Mouse (Mus musculus) liver, embryonic 16.5 days (tissue): Measurements from ENCODE around the gene Pacsin1. TPM values are rescaled to one million over a fixed set of nuclear protein-coding genes. Genes with fewer than 3 reads are reported as not detected.

ENCODE experiments used
- ATAC-seq: fragments of 200-750 bp; cut with Nextera tagmentation; 2 replicates; pipeline ENCODE4 v1.8.0; 2017; ENCODE audit warnings: low read depth, mild to moderate bottlenecking, moderate number of reproducible peaks, moderate library complexity
- H3K27ac ChIP-seq: fragments of 300-500 bp; sonication (generic); 2 replicates; pipeline ENCODE4 v1.5.1; 2014; ENCODE audit warnings: mild to moderate bottlenecking, low read length
- H3K27me3 ChIP-seq: fragments of 300-500 bp; sonication (generic); 2 replicates; pipeline ENCODE4 v1.6.1; 2014; ENCODE audit warnings: low read depth, low read length, mixed read lengths; ENCODE audit not compliant: control insufficient read depth, insufficient read depth
- H3K36me3 ChIP-seq: fragments of 300-500 bp; sonication (generic); 2 replicates; pipeline ENCODE4 v1.6.1; 2014; ENCODE audit warnings: mild to moderate bottlenecking; ENCODE audit not compliant: control insufficient read depth, insufficient read depth
- H3K4me1 ChIP-seq: fragments of 300-500 bp; sonication (generic); 2 replicates; pipeline ENCODE4 v1.6.1; 2014; ENCODE audit warnings: low read depth, low read length, mixed read lengths; ENCODE audit not compliant: control insufficient read depth
- H3K4me2 ChIP-seq: fragments of 300-500 bp; sonication (generic); 2 replicates; pipeline ENCODE4 v1.6.1; 2014; ENCODE audit warnings: low read depth, low read length, mixed read lengths
- H3K4me3 ChIP-seq: fragments of 300-500 bp; sonication (generic); 2 replicates; pipeline ENCODE4 v1.5.1; 2014; ENCODE audit warnings: low read depth, mild to moderate bottlenecking, low read length
- H3K9ac ChIP-seq: fragments of 300-500 bp; sonication (generic); 2 replicates; pipeline ENCODE4 v1.6.1; 2014; ENCODE audit warnings: low read depth, low read length
- H3K9me3 ChIP-seq: fragments of 300-500 bp; sonication (generic); replicated peaks from 2 replicates; pipeline ENCODE4 v1.6.1; 2016; ENCODE audit warnings: low read length; ENCODE audit not compliant: control insufficient read depth
- WGBS: fragments of 180-500 bp; shearing (Covaris S2); extraction: QIAGEN DNeasy Blood & Tissue Kit; methylation state at CpG from one replicate; pipeline ENCODE4 v1.1.7; 2014; ENCODE audit not compliant: insufficient replicate concordance; 5-methylcytosine and 5-hydroxymethylcytosine counted together
- polyA plus RNA-seq: library from polyadenylated mRNA; unstranded; fragments of >200 nt; fragmentation: Nextera tagmentation; extraction: Ambion mirVana; gene quantifications from 2 replicates; pipeline ENCODE4 v1.2.1, GENCODE M21; 2015

Gene Pacsin1
- polyA plus RNA-seq, 1 experiment from 2014 or later: 0.22 TPM

GRCm38 (mm10) chr17:27656414-27656813 lies 1.1 kb downstream of the Pacsin1 start:
- ATAC-seq: no peak
- Histone ChIP-seq H3K36me3 (no peaks in the 10 kb centered on the region), H3K4me2 (no peak overlapping the region), H3K4me3 (no peak overlapping the region), H3K27me3 (peaks cover 35% of the 10 kb centered on the region), H3K27ac (no peak overlapping the region), H3K9me3 (no peaks in the 10 kb centered on the region), H3K9ac (no peak overlapping the region), H3K4me1 (peaks cover 5% of the 10 kb centered on the region)
- WGBS: 3% methylated on average over 5 of the region's 5 CpGs

GRCm38 (mm10) chr17:27657123-27657522 lies 1.8 kb downstream of the Pacsin1 start:
- Histone ChIP-seq H3K4me1 (peaks cover 5% of the 10 kb centered on the region), H3K9ac (no peak overlapping the region), H3K9me3 (no peaks in the 10 kb centered on the region), H3K4me2 (no peak overlapping the region), H3K27me3 (peaks cover 35% of the 10 kb centered on the region), H3K36me3 (no peaks in the 10 kb centered on the region), H3K4me3 (no peak overlapping the region), H3K27ac (no peak overlapping the region)
- ATAC-seq: no peak
- 51% methylated on average over 8 of the region's 8 CpGs for WGBS

GRCm38 (mm10) chr17:27658767-27659166 lies 3.5 kb downstream of the Pacsin1 start:
- whole genome bisulfite sequencing: 55% methylated on average over 7 of the region's 7 CpGs
- ATAC-seq: no peak
- H3K4me3 ChIP-seq: no peak overlapping the region
- H3K36me3 ChIP-seq: no peaks in the 10 kb centered on the region
- no peaks in the 10 kb centered on the region for H3K9me3 ChIP-seq
- peaks cover 35% of the 10 kb centered on the region for H3K27me3 ChIP-seq
- no peak overlapping the region for H3K27ac ChIP-seq
- H3K4me2 ChIP-seq: no peak overlapping the region
- no peak overlapping the region for H3K9ac ChIP-seq
- peaks cover 3% of the 10 kb centered on the region for H3K4me1 ChIP-seq

- Histone ChIP-seq H3K4me1 (no peaks in the 10 kb centered on the region), H3K36me3 (no peaks in the 10 kb centered on the region), H3K27ac (no peak overlapping the region), H3K9me3 (no peaks in the 10 kb centered on the region), H3K4me3 (no peak overlapping the region), H3K9ac (no peak overlapping the region), H3K4me2 (no peak overlapping the region), H3K27me3 (no peaks in the 10 kb centered on the region)
- 67% methylated on average over 6 of the region's 6 CpGs for WGBS
- no peak for ATAC-seq
Observed at GRCm38 (mm10) chr17:27671720-27672119, 16.4 kb downstream of the Pacsin1 start.

GRCm38 (mm10) chr17:27673945-27674344 lies 18.6 kb downstream of the Pacsin1 start:
- no peaks in the 10 kb centered on the region for H3K27me3 ChIP-seq
- H3K4me2 ChIP-seq: no peak overlapping the region
- no peak for ATAC-seq
- H3K9ac ChIP-seq: no peak overlapping the region
- no peaks in the 10 kb centered on the region for H3K36me3 ChIP-seq
- H3K4me3 ChIP-seq: no peak overlapping the region
- no peaks in the 10 kb centered on the region for H3K9me3 ChIP-seq
- no peak overlapping the region for H3K27ac ChIP-seq
- H3K4me1 ChIP-seq: no peaks in the 10 kb centered on the region; the same call in 1 of the 2 replicates
- WGBS: 63% methylated on average over 7 of the region's 7 CpGs

GRCm38 (mm10) chr17:27675453-27675852 lies 20.1 kb downstream of the Pacsin1 start:
- no peaks in the 10 kb centered on the region for H3K27me3 ChIP-seq
- WGBS: 34% methylated on average over 9 of the region's 9 CpGs
- ATAC-seq: no peak
- no peaks in the 10 kb centered on the region; the same call in 1 of the 2 replicates for H3K4me1 ChIP-seq
- H3K9ac ChIP-seq: no peak overlapping the region
- no peak overlapping the region for H3K4me3 ChIP-seq
- no peaks in the 10 kb centered on the region for H3K9me3 ChIP-seq
- no peak overlapping the region for H3K4me2 ChIP-seq
- no peak overlapping the region for H3K27ac ChIP-seq
- no peaks in the 10 kb centered on the region for H3K36me3 ChIP-seq

- Histone ChIP-seq H3K4me3 (no peak overlapping the region), H3K9ac (no peak overlapping the region), H3K4me2 (no peak overlapping the region), H3K27ac (no peak overlapping the region), H3K36me3 (no peaks in the 10 kb centered on the region), H3K9me3 (no peaks in the 10 kb centered on the region), H3K4me1 (no peaks in the 10 kb centered on the region; the same call in 1 of the 2 replicates), H3K27me3 (no peaks in the 10 kb centered on the region)
- no peak for ATAC-seq
- WGBS: 57% methylated on average over 7 of the region's 7 CpGs
Observed at GRCm38 (mm10) chr17:27676270-27676669, 21.0 kb downstream of the Pacsin1 start.

GRCm38 (mm10) chr17:27677756-27678155 lies 22.4 kb downstream of the Pacsin1 start:
- Histone ChIP-seq H3K27ac (no peak overlapping the region), H3K9me3 (no peaks in the 10 kb centered on the region), H3K4me3 (no peak overlapping the region), H3K27me3 (no peaks in the 10 kb centered on the region), H3K4me2 (no peak overlapping the region), H3K9ac (no peak overlapping the region), H3K36me3 (no peaks in the 10 kb centered on the region), H3K4me1 (no peaks in the 10 kb centered on the region; the same call in 1 of the 2 replicates)
- ATAC-seq: no peak
- WGBS: 54% methylated on average over 5 of the region's 5 CpGs

GRCm38 (mm10) chr17:27678924-27679813 lies 23.9 kb downstream of the Pacsin1 start:
- no peak for ATAC-seq
- H3K9me3 ChIP-seq: no peaks in the 10 kb centered on the region
- WGBS: 46% methylated on average over 11 of the region's 11 CpGs
- no peak overlapping the region for H3K4me2 ChIP-seq
- H3K36me3 ChIP-seq: no peaks in the 10 kb centered on the region
- no peak overlapping the region for H3K27ac ChIP-seq
- H3K4me3 ChIP-seq: no peak overlapping the region
- H3K4me1 ChIP-seq: no peaks in the 10 kb centered on the region; the same call in 1 of the 2 replicates
- no peak overlapping the region for H3K9ac ChIP-seq
- H3K27me3 ChIP-seq: peaks cover 9% of the 10 kb centered on the region
